Mouse (Mus musculus): ENCODE data around the gene Cttnbp2. TPM values are rescaled to one million over a fixed set of nuclear protein-coding genes. Genes with fewer than 3 reads are reported as not detected.
A peak's percentile ranks its signal among the peaks of the same experiment; 100 is the strongest.

The Cttnbp2 gene
- polyA plus RNA-seq (2015; fragmentation: Nextera tagmentation; extraction: Ambion mirVana), result 0.88 and 1.0 TPM in 2 replicates

DNA sequence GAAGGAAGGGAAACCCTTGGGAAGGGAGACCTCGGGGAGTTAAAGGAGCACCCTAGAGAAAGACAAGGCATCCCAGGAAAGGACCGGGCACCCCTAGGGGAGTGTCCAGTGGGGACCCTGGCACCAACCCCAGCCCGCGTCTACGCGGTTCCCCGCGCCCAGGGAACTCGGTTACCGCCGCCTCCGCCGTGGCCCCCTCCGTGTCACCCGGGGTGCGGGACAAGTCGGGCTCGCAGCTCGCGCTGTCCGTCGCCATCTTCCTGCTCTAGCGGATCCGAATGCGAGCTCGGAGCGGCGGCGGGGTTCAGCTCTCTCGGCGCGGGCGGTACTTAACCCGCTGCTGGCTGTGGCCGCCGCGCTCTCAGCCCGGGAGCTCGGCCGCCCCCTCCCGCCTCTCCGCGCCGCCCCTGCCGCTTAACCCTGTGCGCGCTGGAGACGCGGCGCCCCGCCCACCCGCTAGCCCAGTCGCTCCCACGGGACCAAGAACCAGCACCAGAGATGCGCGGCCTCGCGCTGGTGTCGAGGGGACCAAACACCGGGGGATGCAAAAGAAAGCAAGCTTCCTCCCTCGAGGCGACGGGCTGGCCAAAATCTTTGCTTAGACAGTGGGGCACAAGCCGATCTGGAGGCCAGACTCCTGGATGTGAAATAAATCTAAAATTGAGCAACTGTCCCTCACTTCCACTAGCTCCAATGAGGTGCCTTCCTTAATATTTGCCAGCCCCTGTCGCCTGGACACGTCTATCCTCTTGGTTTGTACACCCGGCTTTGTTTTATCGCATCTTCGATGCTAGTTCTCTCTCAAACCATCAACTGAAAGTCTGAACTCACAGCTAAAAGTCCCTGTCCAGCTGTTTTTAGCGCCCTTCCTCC, at the start of gene Cttnbp2:
Gene Cttnbp2 (minus strand): TSS at position 364 of the 873 bp plus-strand sequence.
- H3K4me2 ChIP-seq (ENCODE audit: low read depth, low read length), result peak within 1 kb of the TSS; percentile 75
- H3K9ac ChIP-seq (replicated peaks), result peak within 1 kb of the TSS; percentile 31; the same call in 1 of the 2 replicates
- DNase-seq (peak; percentile 56), ATAC-seq (peak; percentile 64)
- peak within 1 kb of the TSS; percentile 52 for H3K4me3 ChIP-seq (ENCODE audit: low read depth, low read length)
- TF ChIP-seq EP300 (IDR thresholded peaks at IDR 0.05; ENCODE audit: low read depth), result no peak
- no peak for TF ChIP-seq CTCF (IDR thresholded peaks at IDR 0.05; ENCODE audit: low read depth)
- no peak within 1 kb of the TSS for H3K27ac ChIP-seq (ENCODE audit: low read depth)
- H3K27me3 ChIP-seq (ENCODE audit: insufficient read depth, low read length), result peaks cover 32% of the 10 kb centered on the region
- H3K9me3 ChIP-seq (ENCODE audit: low read length), result 0 out of 2 replicates have a peak, but pooled peaks cover 2% of the 10 kb centered on the region
- H3K36me3 ChIP-seq (replicated peaks; ENCODE audit: insufficient read depth, low read length), result no peaks in the 10 kb centered on the region
- 0 out of 2 replicates have a peak, but pooled peaks cover 2% of the 10 kb centered on the region for H3K4me1 ChIP-seq (ENCODE audit: insufficient read depth)
- WGBS (ENCODE audit: insufficient replicate concordance), result 2% methylated on average over 62 of the region's 70 CpGs

DNA sequence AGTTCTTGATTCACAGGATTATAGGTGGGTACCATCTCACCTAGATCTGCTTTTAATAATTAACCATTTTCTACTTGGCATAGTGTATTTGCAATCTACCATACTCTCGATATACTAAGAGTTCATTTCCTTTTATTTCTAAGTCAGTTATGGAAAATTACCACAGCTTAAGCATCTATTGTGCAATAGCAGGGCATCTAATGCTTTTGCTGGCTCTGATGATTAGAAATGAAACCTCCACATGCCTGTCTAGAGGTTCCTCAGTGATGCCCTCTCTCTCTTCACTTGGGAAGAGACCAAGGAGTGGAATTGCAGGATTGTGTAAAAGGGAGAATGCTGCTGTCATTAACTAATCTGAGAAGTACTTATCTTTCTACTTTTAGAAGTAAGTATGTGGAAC, 44.4 kb upstream of the Cttnbp2 start:
- Histone ChIP-seq H3K27me3 (ENCODE audit: insufficient read depth, low read length) (no peaks in the 10 kb centered on the region), H3K9me3 (ENCODE audit: low read length) (no peaks in the 10 kb centered on the region), H3K4me2 (ENCODE audit: low read depth, low read length) (no peak overlapping the region), H3K27ac (ENCODE audit: low read depth) (no peak overlapping the region), H3K36me3 (replicated peaks; ENCODE audit: insufficient read depth, low read length) (no peaks in the 10 kb centered on the region), H3K4me1 (ENCODE audit: insufficient read depth) (no peaks in the 10 kb centered on the region), H3K9ac (replicated peaks) (no peak overlapping the region), H3K4me3 (ENCODE audit: low read depth, low read length) (no peak overlapping the region)
- TF ChIP-seq CTCF (IDR thresholded peaks at IDR 0.05; ENCODE audit: low read depth), result no peak
- no peak for TF ChIP-seq EP300 (IDR thresholded peaks at IDR 0.05; ENCODE audit: low read depth)
- no peak for ATAC-seq
- DNase-seq, result no peak
- 66% methylated on average over 1 of the region's 1 CpGs for WGBS (ENCODE audit: insufficient replicate concordance)

DNA sequence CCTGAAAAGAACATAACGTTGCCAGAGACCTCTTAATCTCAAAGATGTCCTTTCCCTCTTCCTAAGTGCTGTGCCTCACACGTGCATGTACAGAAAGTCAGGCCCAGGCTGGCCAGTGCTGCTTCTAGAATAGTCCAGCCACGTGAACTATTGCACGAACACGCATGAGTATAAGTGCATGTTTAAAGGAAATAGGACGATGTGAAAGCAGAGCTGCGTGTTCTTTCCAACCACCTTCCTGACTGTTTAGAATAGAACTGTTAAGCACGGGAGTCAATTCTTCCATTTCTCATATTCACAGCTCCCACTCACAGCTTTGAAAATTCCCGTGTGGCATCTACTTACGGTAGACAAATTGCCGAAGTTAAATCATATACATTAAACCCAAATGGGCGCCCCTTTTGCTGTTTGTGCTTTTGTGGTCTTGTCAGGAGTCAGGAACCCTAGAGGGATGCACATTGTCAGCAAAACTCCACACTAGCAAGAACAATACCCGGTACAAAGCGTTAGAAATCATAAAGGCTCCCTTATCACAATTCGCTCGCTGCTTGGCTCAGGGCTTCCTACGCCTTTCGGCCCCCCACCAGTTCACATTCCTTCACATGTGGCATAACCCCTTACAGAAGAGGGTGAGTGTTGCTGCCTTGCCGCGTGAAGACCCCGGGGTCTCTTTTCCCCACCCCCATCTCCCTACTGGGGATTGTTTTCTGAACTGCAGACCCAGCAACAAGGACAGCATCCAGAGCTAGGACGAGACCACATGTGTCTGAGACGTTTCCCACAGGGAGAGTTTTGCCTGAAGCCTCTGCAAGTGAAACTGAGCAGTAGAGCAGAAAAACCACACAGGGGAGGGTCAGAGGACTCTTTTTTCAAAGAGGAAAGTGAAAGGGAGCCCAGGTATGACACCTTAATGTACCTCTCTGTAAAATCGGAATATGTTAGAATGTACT, 33.1 kb upstream of the Cttnbp2 start:
- no peaks in the 10 kb centered on the region for H3K9me3 ChIP-seq (ENCODE audit: low read length)
- no peaks in the 10 kb centered on the region for H3K4me1 ChIP-seq (ENCODE audit: insufficient read depth)
- DNase-seq (no peak), ATAC-seq (no peak)
- no peaks in the 10 kb centered on the region for H3K27me3 ChIP-seq (ENCODE audit: insufficient read depth, low read length)
- peak overlapping the region; percentile 29; the same call in 1 of the 2 replicates for H3K4me2 ChIP-seq (ENCODE audit: low read depth, low read length)
- no peak overlapping the region for H3K4me3 ChIP-seq (ENCODE audit: low read depth, low read length)
- TF ChIP-seq CTCF (IDR thresholded peaks at IDR 0.05; ENCODE audit: low read depth) (no peak), EP300 (IDR thresholded peaks at IDR 0.05; ENCODE audit: low read depth) (no peak)
- 66% methylated on average over 24 of the region's 24 CpGs for WGBS (ENCODE audit: insufficient replicate concordance)
- no peak overlapping the region for H3K27ac ChIP-seq (ENCODE audit: low read depth)
- no peaks in the 10 kb centered on the region for H3K36me3 ChIP-seq (replicated peaks; ENCODE audit: insufficient read depth, low read length)
- no peak overlapping the region for H3K9ac ChIP-seq (replicated peaks)

DNA sequence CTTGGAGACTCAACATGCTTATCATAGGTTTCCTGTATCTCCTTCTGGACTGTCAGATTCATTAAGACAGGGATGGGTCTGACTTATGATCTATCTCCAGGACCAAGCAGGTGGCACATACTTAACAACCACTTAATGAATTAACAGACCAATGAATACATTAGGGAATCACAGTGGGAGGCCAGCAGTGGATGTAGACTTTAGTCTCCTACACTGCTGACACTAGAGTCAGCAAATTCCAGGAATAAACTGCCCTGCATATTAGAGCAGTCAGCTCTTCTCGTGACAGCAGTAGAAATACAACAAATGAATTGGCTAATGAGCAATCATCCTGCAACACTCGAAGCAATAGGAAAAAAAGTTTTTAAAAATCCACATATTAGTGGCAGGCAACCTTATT, 29.2 kb upstream of the Cttnbp2 start:
- no peak for TF ChIP-seq EP300 (IDR thresholded peaks at IDR 0.05; ENCODE audit: low read depth)
- no peak for TF ChIP-seq CTCF (IDR thresholded peaks at IDR 0.05; ENCODE audit: low read depth)
- 62% methylated on average over 2 of the region's 2 CpGs for WGBS (ENCODE audit: insufficient replicate concordance)

DNA sequence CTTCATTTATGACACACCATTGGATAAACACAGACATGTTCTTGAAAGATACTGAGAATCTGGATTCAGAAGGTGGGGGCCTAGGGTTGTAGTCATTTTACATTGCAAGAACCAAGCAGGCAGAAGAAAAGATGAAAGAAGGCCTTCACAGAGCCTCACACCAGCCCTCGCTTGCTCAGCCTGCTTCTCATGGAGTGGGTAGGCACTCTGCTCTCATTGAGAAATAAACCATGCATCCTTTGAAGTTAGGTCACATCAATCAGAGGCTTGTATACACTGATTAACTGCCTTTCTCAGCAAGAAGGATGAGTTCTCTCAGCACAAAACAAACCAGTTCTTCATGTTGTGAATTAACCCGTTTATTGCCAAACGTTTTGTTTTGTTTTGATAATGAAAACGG, 25.8 kb upstream of the Cttnbp2 start:
- no peak overlapping the region for H3K4me3 ChIP-seq (ENCODE audit: low read depth, low read length)
- no peaks in the 10 kb centered on the region for H3K9me3 ChIP-seq (ENCODE audit: low read length)
- no peak overlapping the region for H3K27ac ChIP-seq (ENCODE audit: low read depth)
- H3K27me3 ChIP-seq (ENCODE audit: insufficient read depth, low read length), result no peaks in the 10 kb centered on the region
- no peaks in the 10 kb centered on the region for H3K36me3 ChIP-seq (replicated peaks; ENCODE audit: insufficient read depth, low read length)
- no peak overlapping the region for H3K9ac ChIP-seq (replicated peaks)
- 47% methylated on average over 4 of the region's 4 CpGs for WGBS (ENCODE audit: insufficient replicate concordance)
- H3K4me2 ChIP-seq (ENCODE audit: low read depth, low read length), result no peak overlapping the region
- H3K4me1 ChIP-seq (ENCODE audit: insufficient read depth), result no peaks in the 10 kb centered on the region
- DNase-seq (no peak), ATAC-seq (no peak)
- TF ChIP-seq CTCF (IDR thresholded peaks at IDR 0.05; ENCODE audit: low read depth), result no peak
- no peak for TF ChIP-seq EP300 (IDR thresholded peaks at IDR 0.05; ENCODE audit: low read depth)

More for the DNA sequence above, 29.2 kb upstream of the Cttnbp2 start:
- no peak overlapping the region for H3K27ac ChIP-seq (ENCODE audit: low read depth)
- H3K4me2 ChIP-seq (ENCODE audit: low read depth, low read length), result no peak overlapping the region
- H3K4me1 ChIP-seq (ENCODE audit: insufficient read depth), result no peaks in the 10 kb centered on the region
- H3K27me3 ChIP-seq (ENCODE audit: insufficient read depth, low read length), result no peaks in the 10 kb centered on the region
- DNase-seq (no peak), ATAC-seq (no peak)
- H3K36me3 ChIP-seq (replicated peaks; ENCODE audit: insufficient read depth, low read length), result no peaks in the 10 kb centered on the region
- no peak overlapping the region for H3K4me3 ChIP-seq (ENCODE audit: low read depth, low read length)
- no peaks in the 10 kb centered on the region for H3K9me3 ChIP-seq (ENCODE audit: low read length)
- H3K9ac ChIP-seq (replicated peaks), result no peak overlapping the region

DNA sequence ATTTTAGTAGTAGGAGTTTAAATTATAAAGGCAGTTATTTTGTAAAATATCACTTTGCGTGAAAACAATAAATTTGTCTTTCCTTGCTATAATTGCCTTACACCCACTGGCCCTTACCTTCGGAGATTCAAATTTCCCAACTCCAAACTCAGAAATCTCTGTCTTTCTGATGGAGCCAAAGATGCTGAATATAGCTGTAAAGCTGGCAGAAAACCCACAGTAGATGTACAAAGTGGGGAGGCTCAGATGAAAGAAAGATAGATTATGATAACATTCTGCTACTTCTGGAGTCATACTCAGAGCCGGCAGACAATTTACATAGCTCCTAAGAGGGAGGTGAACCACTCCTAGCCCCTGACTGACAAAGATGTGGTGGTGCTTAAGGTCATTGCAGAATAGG, 15.8 kb upstream of the Cttnbp2 start:
- no peaks in the 10 kb centered on the region for H3K9me3 ChIP-seq (ENCODE audit: low read length)
- no peak overlapping the region for H3K9ac ChIP-seq (replicated peaks)
- no peaks in the 10 kb centered on the region for H3K36me3 ChIP-seq (replicated peaks; ENCODE audit: insufficient read depth, low read length)
- H3K4me2 ChIP-seq (ENCODE audit: low read depth, low read length), result no peak overlapping the region
- no peaks in the 10 kb centered on the region for H3K4me1 ChIP-seq (ENCODE audit: insufficient read depth)
- DNase-seq (no peak), ATAC-seq (no peak)
- no peaks in the 10 kb centered on the region for H3K27me3 ChIP-seq (ENCODE audit: insufficient read depth, low read length)
- H3K27ac ChIP-seq (ENCODE audit: low read depth), result no peak overlapping the region
- WGBS (ENCODE audit: insufficient replicate concordance), result 83% methylated on average over 3 of the region's 3 CpGs
- TF ChIP-seq EP300 (IDR thresholded peaks at IDR 0.05; ENCODE audit: low read depth) (no peak), CTCF (IDR thresholded peaks at IDR 0.05; ENCODE audit: low read depth) (no peak)
- no peak overlapping the region for H3K4me3 ChIP-seq (ENCODE audit: low read depth, low read length)

Measured in liver, postnatal 0 days (tissue).